Mouse (Mus musculus) lung, postnatal 36 days (tissue): ENCODE measurements at regions not wholly inside any gene's neighbourhood (a gene's known extent, or its start where the extent isn't known, plus 50 kb on each side); places are given as distances from the start of the nearest gene placed in this dataset.

Experiments
- DNase-seq: peaks from one replicate; pipeline ENCODE4 v3.0.0; 2022; ENCODE audit warnings: mixed read lengths

DNA sequence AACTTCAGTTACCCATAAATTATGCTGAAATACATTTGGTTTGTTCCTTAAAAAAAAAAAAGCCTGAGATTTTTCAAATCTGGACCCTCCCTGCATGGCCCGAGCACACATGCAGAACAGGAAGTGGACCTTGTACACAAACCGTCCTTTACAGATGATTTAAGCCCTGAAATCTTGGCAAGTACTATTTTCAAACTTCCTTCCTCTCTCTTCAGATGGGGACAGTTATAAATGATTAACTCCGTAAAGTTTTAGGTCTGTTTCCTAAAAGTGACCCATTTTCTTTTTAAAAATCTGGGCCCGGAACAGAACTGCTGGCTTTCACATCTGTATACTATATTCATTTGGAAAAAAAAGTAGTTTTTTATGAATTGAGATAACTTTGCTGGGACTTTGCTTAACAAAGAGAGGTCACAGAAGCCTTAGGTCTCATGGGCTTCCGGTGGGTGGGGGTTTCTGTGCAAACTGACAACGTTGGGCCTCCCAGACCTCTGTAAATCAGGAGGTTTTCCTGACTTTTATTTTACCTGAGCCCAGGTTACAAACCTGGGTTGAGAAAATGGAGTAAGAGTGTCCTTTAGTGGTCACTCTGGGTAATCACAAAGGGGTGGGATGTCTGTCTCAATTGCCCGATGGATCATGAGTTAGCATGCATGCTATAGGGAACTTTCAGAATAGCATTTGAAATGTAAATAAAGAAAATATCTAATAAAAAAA is 368.4 kb downstream of the Ankrd50 start:
- DNase-seq: no peak

DNA sequence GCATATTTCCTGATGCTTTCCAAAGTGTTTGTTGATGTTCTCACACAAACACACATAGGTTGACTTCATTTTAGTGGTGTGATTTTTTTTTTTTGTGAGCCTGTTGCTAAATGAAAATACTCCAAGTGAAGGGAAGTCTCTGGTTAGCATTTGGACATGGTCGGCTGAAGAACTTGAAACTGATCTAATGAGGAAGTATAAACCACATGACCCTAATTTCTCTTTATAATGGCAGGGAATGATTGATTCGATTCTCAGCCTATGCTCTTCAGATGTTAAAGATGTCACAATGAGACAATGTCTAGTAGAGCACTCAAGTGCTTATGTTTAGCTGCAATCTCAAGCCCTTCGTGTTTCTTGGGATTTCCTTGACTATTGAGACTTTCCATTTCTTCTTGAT is 372.1 kb downstream of the Ankrd50 start:
- no peak for DNase-seq

DNA sequence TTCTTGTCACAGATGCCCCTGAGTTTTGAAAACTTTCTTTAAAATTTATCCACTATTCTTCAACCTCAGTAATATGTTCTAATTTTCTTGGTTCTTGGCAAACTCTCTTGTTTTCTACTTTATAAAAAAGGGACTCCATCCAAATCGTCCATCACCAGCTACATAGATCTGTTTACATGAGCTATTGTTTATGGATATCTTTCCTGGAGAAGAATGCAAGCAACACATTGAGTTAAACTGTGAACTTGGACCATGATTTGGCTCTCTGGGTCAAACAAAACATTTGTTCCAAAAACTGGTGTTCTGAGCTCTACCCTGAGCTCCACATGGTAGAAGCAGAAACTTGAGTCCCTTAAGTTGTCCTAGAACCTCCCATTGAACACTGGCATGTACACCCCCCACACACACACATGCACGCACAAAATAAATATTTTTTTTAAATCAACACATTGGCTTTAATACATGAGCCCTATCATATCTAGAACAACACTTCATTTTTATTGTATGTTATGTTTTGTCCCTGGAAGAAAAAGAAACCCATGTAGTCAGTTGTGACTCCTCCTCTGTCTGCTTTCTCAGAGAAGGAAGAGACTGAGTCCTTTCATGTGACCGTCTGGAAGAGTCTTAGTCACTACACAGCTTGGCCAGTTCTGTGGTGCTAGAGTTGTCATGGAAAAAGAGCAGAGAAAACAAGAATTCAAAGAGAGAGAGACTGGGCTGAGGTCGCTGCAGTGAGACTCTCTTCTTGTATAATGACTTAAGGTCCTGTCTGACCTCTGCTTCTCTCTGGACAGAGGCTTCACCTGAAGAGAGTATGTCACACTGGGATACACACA is 379.4 kb downstream of the Ankrd50 start:
- DNase-seq: peak; percentile 18

DNA sequence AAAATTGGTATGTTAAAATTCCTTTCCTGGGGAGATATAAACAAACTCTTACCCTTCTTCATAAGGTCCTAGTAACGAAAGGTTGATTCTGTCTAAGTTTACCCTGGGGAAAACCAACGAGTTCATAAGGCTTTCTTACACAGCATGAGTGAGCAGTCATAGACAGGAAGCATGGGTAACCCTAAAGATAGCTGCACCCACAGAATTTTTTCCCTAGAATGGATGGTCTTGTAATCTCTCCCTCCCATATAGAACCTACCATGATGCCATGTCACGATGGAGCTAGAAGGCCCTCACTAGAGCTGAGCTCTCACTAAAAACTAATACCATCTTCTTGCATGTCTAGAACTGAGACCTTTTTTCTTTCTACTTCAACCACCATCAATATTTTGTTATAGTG is 380.1 kb upstream of the Gm5148 start:
- no peak for DNase-seq

DNA sequence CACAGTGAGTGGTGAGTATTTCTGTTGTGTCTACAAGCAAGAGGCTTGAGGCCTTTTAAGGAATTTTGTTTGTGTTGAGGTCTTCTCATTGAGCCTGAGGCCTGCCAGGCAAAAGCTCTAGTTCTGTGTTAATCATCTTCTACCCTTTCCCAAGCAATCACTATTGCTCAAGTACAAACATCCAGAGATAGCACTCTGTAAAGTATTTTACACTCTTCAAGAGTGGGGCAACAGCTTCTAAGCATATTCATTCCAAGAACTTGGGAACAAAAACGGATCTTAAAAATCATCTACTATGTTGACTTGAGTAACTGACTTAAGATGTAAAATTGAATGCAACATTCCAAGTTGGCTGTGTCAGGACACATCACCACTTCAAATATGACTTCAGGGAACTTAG is 378.7 kb upstream of the Gm5148 start:
- DNase-seq: no peak

DNA sequence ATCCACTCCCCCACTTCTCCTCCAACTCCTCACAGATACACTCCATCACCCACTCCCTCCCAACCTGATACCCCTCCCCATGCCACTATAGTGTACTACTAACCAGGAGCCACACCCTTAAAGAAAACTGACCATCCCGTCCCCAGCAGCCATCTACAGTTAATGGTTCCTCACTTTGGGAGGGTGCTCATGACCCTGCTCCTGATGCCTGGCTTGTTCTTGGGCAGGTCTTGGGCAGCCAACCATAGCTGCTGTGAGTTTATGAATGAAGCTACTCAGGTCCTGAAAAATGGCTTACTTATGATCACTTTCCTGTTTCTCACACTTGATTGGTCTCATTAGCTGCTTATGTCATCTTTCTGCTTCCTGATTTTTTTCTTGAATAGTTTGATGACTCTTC is 377.9 kb upstream of the Gm5148 start:
- no peak for DNase-seq

DNA sequence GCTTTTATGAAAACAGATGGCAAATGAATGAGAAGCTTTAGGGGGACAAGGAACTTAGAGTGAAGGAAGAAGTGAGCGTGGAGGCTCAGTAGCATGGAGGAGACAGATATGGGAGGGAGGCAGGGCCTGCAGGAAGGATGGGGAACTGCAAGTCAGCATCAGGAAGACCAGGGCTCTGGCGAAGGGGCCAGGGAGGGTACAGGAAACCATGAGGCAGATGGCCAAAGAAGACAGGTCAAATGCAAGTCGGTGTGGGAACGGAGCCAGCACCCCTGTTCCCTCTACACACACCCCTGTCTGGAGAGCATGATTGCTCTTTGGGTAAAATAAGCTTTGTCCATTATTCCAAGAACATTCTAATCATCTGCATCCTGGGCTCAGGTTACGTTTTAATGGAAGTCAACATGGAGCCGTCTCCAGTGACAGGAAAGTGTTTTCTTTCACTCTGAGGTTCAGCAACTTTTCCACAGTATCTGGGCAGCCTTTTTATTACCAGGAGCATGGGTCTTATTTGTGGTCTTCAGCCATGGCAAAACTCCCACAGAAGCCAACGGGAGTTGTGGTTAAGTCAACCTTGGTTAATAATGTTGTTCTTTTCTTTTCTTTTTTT is 370.2 kb upstream of the Gm5148 start:
- DNase-seq: peak; percentile 40

DNA sequence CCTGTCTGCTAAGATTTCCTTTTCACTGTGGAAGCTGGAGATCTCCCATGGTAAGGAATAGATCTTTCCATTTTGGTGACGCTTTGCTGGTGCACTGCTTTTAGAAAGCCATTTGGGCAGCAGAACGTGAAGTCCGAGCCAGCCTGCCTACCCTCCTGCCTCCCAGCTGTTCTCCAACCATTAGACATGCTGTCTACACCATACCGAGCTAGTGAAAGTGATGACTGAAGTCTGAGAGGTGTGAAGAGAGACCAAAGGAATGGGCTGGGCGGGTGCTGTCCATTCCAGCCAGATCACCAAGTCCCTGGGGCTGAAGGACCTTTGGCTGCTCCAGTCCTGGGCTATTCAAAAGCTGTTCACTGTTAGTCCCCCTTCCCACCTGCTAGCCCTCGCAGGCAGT is 360.3 kb upstream of the Gm5148 start:
- no peak for DNase-seq

DNA sequence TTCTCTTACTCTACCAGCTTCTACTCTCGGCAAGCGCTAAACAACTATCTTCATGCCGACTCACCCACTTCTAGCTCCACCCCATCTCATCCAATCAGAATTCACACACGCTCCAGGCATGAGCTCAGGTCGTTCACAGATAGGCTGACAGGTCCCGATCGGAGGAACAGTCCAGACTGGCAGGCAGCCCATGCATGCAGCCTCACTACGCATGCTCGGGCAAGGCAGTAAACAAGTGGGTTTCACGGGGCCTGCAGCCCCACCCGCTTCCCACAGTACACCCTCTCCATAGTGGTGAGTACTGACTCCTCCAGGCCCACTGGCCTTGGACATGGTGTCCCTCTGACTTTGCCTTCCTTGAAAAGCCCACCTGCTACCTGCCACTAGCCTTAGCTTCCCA is 358.1 kb upstream of the Gm5148 start:
- peak; percentile 25 for DNase-seq

DNA sequence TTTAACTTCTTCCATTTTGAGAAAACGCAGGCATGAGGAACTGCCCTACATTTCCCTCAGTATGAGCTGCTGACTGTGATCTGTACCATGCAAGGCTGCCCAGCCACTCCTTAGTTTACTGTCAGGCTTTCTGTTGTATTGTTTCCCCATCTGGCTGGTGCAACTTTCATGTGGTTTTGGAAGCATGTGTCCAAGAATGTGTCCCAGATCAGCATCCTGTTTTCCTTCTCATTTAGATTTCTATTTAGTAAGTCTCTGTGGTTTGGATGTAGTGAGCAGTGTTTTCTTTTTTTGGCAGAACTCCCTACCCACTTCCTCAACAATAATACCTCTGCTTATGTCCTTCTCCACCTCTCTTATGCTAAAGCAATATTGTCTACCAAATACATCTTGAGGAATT is 352.5 kb upstream of the Gm5148 start:
- peak; percentile 21 for DNase-seq

DNA sequence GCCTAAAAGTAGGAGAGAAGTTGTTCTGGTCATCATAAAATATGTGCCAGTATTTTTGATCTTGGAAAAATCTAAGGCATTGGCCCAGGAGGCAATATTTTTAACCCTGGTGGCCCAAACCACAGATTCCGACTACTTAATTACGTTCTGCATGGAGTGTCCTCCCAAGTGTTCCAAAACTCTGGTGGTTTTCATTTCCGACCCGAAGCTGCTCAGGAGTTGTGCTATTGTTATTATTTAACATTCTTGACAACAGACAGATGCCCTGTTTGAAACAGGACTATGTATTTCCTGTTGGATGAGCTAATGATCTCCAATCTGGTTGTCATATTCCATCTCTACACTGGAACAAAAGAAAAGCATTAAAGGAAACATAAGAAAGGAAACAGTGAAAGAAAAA is 349.7 kb upstream of the Gm5148 start:
- no peak for DNase-seq

DNA sequence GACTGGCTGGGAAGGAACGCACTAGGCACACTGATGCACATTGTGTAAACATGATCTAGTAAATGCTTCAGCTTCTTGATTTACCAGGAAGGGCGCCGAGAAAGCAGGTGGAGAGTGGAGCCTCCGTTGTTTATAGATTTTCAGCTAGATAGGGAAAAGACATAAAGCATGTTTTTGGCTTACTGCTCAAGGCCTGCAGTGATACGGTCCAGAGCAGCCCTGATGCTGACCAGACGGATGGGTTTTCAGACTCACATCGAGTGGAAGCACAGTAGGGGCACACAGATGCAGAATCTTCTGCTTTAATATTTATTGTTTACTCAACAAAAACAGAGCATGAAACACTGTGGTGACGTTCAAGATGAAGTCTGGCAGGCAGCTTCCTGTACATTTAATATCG is 331.3 kb upstream of the Gm5148 start:
- no peak for DNase-seq

DNA sequence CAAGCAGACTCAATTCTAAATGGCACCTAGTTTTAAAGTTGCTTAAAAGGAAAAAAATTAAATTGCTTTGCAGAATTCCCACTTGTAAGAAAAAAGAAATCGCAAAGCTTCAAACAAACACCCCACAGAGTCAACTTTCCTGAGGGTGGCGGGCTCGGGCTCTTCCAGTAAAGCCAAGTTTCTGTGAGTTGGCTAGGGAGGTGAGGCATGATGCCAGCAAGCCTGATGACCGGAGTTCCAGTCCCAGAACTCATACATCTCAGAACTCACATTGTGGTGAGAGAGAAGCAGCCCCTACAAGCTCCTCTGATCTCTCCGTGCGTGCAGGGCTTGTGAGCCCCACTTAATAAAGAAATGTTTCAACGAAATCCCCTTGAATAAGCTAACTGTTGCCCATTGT is 328.7 kb upstream of the Gm5148 start:
- peak; percentile 42 for DNase-seq

DNA sequence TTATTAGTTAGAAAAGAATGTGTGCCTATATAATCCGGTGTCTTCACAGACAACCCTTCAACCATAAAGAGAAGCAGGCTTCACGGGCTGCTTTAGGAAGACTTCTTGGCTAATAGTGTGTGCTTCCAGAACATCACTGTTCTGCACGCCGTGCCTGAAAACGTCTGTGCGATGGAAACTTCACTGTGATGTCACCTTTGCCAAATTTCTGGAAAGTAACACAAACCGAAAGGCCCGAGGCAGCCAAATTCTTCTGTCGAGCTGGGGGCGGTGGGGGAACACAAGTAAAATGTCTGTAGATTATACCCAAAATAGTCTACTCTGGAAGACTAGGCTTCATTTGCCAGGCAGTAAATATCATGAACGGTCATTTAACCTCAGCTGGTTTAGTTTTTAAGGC is 327.5 kb upstream of the Gm5148 start:
- no peak for DNase-seq

DNA sequence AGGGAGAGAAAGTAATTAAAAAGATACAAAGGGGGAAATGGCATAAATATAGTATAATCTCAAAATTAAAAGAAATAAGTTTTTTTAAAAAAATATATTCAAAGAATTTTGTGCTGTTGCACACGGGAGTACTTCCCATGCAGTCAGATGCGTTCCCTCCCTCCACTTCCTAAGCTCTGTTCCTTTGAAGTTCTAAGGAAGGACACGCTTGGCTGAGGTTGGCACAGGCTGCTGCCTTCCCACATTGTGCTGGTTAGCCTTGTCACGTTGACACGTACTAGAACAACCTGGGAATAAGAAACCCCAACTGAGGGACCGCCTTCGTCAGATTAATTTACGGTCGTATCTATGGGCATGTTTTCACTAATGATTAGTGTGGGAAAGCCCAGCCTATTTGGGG is 326.6 kb upstream of the Gm5148 start:
- no peak for DNase-seq

DNA sequence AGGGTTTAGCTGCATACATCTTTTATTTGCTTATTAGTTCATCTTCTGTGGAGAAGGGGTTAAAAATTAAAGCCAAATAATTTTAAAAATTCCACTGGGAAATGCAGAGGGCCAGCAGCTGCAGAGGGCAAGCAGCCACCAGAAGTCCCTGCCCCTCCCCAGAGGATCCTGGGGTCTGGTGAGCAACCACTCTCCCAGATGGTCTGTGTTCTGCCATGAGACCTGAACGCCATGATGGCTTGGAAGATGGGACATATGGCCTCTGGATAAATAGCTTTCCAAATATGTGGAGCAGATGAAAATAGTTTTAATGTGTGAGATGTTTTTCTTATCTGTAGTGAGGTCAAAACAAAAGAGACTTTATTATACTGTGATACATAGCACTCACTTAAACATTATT is 326.1 kb upstream of the Gm5148 start:
- DNase-seq: no peak

DNA sequence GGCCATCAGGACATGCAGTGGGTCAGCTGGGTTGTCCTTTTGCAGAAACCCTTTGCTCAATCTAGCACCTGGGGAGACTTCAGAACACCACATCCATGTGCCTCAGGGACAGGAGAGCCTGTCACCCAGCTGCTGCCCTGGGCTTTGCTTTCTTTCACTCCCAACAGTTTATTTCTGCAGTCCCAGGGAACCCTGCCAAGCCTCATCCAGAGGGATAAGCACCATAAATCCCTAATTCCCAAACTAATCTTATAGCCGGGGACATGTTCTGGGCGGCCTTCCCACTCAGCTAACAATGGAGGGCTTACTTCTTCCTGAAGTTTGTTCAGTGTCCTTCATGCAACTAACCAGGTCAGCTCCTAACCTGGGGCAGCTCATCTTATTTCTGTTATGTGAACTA is 325.0 kb upstream of the Gm5148 start:
- no peak for DNase-seq

DNA sequence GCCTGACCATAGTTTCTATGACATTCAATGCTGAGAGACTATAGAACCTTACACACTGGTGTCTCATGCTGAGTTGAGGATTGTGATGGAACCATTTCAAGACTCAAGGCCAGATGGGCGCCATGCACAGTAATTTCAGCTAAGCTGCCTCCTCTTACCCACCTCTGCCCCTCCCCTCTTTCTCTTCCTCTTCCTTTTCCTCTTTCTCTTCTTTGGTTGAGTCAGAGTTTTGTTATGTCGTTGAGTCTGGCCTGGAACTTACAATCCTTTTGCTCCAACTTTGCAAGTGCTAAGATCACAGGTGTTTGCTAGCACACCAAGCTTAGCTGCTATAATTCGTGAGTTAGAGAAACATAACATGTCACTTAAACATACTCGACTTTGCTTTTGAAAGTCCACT is 323.2 kb upstream of the Gm5148 start:
- DNase-seq: no peak

DNA sequence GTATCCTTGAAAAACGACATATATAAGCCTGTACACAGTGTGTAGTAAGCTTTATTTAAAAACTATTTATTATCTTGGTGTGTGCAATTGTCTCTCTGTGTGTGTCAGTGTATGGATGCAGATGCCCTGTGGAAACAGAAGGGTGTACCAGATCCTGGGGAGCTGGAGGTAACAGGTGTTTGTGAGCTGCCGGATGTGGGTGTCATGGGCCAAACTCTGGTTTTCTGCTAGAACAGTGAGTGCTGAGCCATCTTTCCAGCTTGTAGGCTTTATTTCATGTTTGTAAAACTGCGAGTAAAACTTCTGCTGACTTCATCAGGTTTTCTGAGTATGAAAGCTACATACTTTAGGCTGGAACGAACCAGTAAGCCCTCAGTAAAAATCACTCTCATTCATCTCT is 322.3 kb upstream of the Gm5148 start:
- DNase-seq: no peak

DNA sequence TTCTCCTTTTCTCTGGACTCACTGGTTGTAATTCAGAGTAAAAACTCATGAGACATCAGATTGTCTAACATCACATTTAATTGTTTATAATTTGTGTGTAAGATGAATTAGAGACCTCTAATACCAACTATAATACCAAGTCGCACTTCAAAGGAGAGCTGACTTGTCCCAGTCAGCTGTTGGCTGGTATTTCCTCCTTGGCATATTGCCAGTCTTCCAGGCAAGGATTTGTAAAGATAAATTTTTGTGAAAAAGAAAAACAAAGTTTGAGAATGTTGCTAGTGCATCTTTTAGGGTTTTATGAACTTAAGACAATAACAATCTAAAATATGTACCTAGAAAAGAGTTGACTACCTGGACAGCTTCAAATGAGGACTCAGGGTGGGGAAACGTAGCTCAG is 321.7 kb upstream of the Gm5148 start:
- DNase-seq: no peak

DNA sequence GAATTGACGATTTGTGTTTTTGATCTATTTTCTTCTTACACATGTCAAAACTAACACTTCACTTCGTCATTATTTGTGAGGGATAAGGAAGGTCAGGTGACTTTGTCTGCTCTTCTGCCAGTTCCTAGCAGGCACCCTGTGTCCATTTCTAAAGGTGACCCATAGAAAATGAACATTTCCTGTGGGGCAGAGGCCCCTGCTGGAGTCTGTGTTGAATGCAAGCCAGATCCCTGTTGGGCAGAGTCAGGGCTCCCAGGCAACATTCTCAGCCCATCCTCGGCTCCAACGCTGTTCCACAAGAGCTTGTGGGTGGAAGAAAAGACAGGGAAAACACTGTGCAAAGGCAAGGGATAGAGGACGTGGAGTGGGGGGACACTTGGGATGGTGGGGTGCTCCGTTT is 321.2 kb upstream of the Gm5148 start:
- DNase-seq: no peak

DNA sequence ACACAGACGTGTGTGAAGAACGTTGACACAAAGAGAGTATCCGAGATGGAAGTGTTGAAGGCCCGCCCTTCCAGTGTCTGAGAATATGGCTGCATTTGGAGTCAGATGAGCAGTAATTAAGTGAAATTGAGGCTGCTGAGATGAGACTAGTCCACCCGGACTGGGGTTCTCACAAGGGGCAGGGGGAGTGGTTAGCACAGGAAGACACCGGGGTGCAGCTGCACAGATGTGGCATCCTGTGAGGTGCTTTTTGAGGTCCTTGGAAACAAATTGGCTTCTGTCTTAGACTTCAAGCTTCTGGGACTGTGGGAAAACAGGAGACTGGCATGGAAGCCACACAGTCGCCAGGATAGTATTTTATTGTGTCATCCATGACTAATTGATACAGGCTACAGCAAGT is 320.0 kb upstream of the Gm5148 start:
- DNase-seq: no peak

DNA sequence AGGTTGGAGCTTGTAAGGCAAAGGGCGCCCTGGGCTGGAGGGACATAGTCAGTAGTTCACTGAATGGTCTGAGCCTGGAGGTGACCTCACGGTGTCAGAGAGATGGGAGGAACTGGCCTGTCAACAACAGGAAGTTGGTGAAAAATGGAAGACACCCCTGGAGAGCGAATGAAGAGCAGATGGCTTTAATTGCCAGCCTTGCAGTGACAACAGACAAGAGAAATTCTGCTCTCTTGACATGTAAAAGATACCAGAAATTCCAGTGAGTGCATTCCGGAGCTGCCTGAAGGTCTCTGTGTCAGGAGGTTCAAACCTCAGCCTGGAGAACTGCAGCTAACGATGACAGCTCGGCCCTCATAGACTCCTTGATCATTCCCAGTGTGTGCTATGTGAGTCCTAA is 318.3 kb upstream of the Gm5148 start:
- peak; percentile 30 for DNase-seq

DNA sequence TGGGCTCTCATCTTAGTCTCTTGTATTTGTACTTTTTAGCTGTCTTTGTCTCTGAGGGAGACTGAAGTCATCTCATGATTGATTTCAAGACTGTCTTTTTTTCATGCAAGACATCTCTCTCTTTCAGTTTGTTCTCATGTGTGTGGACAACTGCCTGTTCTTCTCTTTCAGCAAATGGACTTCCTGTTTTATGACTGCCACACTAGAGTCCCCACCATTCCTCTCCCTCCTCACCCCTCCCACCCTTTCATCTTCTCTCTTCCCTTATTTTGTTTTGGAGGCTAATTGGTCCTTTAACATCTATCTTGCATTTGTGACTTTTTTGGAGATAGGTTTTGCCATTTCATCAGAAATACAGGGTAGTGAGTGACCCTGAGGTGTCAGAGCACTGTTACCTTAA is 311.8 kb upstream of the Gm5148 start:
- DNase-seq: no peak
